Mouse (Mus musculus) midbrain, embryonic 13.5 days (tissue): ENCODE results near the gene Sdr39u1. TPM values are rescaled to one million over a fixed set of nuclear protein-coding genes. Genes with fewer than 3 reads are reported as not detected.
A peak's percentile ranks its signal among the peaks of the same experiment; 100 is the strongest.

ENCODE experiments used
- ATAC-seq: fragments of 200-750 bp; cut with Nextera tagmentation; 2 replicates; pipeline ENCODE4 v1.8.0; 2017; ENCODE audit warnings: mild to moderate bottlenecking, moderate TSS enrichment, moderate library complexity
- H3K27ac ChIP-seq: fragments of 300-500 bp; sonication (generic); 2 replicates; pipeline ENCODE4 v1.5.1; 2015; ENCODE audit warnings: inconsistent platforms, mild to moderate bottlenecking, moderate library complexity
- H3K27me3 ChIP-seq: fragments of 300-500 bp; sonication (generic); 2 replicates; pipeline ENCODE4 v1.6.1; 2015; ENCODE audit warnings: mild to moderate bottlenecking, inconsistent platforms
- H3K36me3 ChIP-seq: fragments of 300-500 bp; sonication (generic); 2 replicates; pipeline ENCODE4 v1.6.1; 2015; ENCODE audit warnings: mild to moderate bottlenecking, inconsistent platforms
- H3K4me1 ChIP-seq: fragments of 300-500 bp; sonication (generic); replicated peaks from 2 replicates; pipeline ENCODE4 v1.6.1; 2015; ENCODE audit warnings: inconsistent platforms
- H3K4me2 ChIP-seq: fragments of 300-500 bp; sonication (generic); replicated peaks from 2 replicates; pipeline ENCODE4 v1.6.1; 2015; ENCODE audit warnings: moderate library complexity, mild to moderate bottlenecking, inconsistent platforms
- H3K4me3 ChIP-seq: fragments of 300-500 bp; sonication (generic); replicated peaks from 2 replicates; pipeline ENCODE4 v1.5.1; 2015; ENCODE audit warnings: mild to moderate bottlenecking, inconsistent platforms
- H3K9ac ChIP-seq: fragments of 300-500 bp; sonication (generic); replicated peaks from 2 replicates; pipeline ENCODE4 v1.6.1; 2015; ENCODE audit warnings: mild to moderate bottlenecking, inconsistent platforms
- H3K9me3 ChIP-seq: fragments of 300-500 bp; sonication (generic); 2 replicates; pipeline ENCODE4 v1.6.1; 2016; ENCODE audit warnings: mild to moderate bottlenecking, inconsistent platforms
- WGBS: fragments of 180-500 bp; shearing (Covaris S2); methylation state at CpG from one replicate; pipeline ENCODE4 v1.1.7; 2015; 5-methylcytosine and 5-hydroxymethylcytosine counted together
- polyA plus RNA-seq: library from polyadenylated mRNA; unstranded; fragments of >200 nt; fragmentation: Nextera tagmentation; extraction: Ambion mirVana; gene quantifications from 2 replicates; pipeline ENCODE4 v1.2.1, GENCODE M21; 2015

Gene Sdr39u1
- polyA plus RNA-seq, 1 experiment from 2014 or later = 89.4 TPM

DNA sequence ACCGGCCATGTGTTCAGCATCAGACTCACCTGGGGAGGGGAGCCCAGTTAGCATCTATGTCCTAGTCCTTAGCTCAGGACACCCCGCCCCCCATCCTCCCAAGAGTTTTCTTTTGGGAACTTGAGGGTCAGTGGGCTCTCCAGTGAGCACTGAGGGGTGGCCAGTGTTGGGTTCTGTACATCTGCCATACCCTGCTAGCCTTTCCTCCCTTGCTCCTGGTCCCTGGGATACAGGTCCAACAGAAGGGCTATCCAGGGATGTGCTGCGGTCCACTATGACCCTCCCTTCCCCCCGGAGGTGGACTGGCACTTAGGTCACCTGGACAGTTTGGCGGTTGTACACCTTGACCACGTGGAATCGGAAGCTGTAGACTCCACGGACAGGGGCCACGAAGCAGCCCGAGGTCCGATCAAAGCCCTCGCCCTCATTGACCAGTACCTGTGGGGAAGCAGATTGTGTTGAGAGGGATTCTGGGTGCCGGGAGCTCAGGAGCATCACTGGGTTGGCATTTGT is 16.9 kb downstream of the Sdr39u1 start:
- Histone ChIP-seq H3K9ac (no peak overlapping the region), H3K4me1 (peaks cover 27% of the 10 kb centered on the region), H3K4me3 (no peak overlapping the region), H3K27ac (no peak overlapping the region), H3K27me3 (no peaks in the 10 kb centered on the region), H3K4me2 (no peak overlapping the region), H3K36me3 (peaks cover 19% of the 10 kb centered on the region), H3K9me3 (no peaks in the 10 kb centered on the region)
- 96% methylated on average over 13 of the region's 13 CpGs for WGBS
- ATAC-seq = no peak

DNA sequence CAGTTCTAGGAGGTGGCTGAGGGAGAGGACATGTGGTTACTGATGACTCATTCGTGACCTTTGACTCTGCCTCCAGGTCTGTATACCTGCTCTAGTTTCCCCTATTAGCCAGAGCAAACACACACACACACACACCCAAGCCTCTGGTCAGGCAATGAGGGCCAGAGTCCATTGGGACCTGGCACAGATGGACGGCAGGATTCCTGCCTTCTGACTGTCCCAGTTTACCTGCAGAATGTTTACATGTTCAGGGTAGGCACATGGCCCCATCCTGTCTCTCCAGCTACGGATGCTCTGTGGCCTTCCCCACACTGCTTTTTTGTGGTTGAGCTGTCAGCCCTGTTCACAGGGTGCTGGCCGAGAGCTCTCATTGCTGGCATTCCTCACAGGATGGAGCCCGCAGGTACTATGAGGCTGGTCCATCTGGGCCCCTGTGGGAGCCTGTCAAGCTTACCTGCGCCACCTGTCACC is 17.9 kb downstream of the Sdr39u1 start:
- Histone ChIP-seq H3K4me2 (no peak overlapping the region), H3K36me3 (peaks cover 9% of the 10 kb centered on the region), H3K4me1 (peaks cover 27% of the 10 kb centered on the region), H3K9me3 (no peaks in the 10 kb centered on the region), H3K4me3 (no peak overlapping the region), H3K27me3 (no peaks in the 10 kb centered on the region), H3K27ac (no peak overlapping the region), H3K9ac (no peak overlapping the region)
- WGBS = 72% methylated on average over 6 of the region's 6 CpGs
- no peak for ATAC-seq

DNA sequence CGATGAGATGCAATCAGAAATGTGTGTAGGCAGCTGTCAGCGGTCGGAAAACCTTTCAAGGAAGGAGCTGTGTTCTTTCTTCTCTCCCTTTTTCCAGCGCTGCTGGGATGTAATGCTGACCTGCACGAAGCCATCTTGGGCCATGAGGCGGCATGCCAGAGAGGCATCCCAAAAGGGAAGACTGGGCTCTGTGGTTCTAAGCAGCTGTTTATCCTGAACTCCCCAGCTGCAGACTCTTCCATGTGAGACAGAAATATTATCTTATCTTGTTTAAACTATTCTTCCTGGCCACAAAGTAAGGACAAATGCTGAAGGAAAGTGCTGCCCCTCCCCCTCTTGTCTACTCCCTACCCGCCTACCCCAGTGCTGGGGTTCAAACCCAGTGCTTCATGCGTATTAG is 19.1 kb downstream of the Sdr39u1 start:
- WGBS = 85% methylated on average over 8 of the region's 8 CpGs
- Histone ChIP-seq H3K27ac (no peak overlapping the region), H3K9me3 (no peaks in the 10 kb centered on the region), H3K4me3 (no peak overlapping the region), H3K27me3 (no peaks in the 10 kb centered on the region), H3K9ac (no peak overlapping the region), H3K36me3 (no peaks in the 10 kb centered on the region), H3K4me1 (peaks cover 18% of the 10 kb centered on the region), H3K4me2 (no peak overlapping the region)
- ATAC-seq = no peak

DNA sequence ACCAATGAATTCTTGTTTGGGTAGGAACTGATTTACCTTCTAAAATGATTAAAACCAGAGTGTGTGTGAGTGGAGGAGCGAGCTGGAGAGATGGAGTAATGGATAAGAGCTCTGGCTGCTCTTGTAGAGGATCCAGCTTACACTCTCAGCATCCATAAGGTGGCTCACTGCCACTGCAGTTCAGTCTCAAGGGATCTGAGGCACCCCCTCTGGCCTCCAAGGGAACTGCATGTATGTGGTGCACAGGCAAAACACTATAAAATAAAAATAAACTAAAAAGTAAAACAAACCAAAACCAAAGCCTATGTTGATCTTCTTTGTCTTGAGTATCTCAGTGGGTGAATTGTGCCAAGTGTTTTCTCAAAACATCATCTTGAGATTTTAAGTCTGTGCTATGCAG is 20.5 kb downstream of the Sdr39u1 start:
- ATAC-seq = no peak
- no peaks in the 10 kb centered on the region for H3K36me3 ChIP-seq
- H3K27ac ChIP-seq = no peak overlapping the region
- H3K4me3 ChIP-seq = no peak overlapping the region
- H3K4me1 ChIP-seq = peaks cover 9% of the 10 kb centered on the region
- H3K27me3 ChIP-seq = no peaks in the 10 kb centered on the region
- H3K4me2 ChIP-seq = no peak overlapping the region
- no peak overlapping the region for H3K9ac ChIP-seq
- WGBS = 34% methylated on average over 1 of the region's 1 CpGs
- H3K9me3 ChIP-seq = no peaks in the 10 kb centered on the region

DNA sequence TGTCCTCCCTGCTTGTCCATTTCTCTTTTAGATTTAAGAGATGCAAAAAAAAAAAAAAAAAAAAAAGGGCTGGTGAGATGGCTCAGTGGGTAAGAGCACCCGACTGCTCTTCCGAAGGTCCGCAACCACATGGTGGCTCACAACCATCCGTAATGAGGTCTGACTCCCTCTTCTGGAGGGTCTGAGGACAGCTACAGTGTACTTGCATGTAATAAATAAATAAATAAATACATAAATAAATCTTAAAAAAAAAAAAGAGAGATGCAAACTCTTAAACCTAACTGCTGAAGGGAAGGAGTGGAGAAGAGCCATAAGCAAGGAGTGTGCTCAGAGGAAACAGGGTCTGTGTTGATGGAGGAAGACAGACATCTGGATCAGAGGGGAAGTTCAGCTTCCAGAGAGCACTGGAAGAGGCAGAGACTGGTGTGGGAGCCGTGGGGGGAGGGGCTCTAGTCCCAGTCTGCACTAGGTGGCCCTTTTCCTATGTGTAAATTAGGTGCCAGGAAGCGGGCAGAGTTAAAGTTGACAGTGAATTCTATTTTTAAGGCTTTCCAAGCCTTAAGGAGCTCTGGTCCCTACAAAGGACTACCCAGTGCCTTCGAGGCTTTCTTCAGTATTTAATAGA is 21.7 kb downstream of the Sdr39u1 start:
- no peak overlapping the region for H3K9ac ChIP-seq
- H3K4me2 ChIP-seq = no peak overlapping the region
- H3K27ac ChIP-seq = no peak overlapping the region
- ATAC-seq = no peak
- H3K4me3 ChIP-seq = no peak overlapping the region
- H3K4me1 ChIP-seq = peaks cover 7% of the 10 kb centered on the region
- H3K36me3 ChIP-seq = no peaks in the 10 kb centered on the region
- WGBS = 40% methylated on average over 7 of the region's 7 CpGs
- no peaks in the 10 kb centered on the region for H3K9me3 ChIP-seq
- no peaks in the 10 kb centered on the region for H3K27me3 ChIP-seq

DNA sequence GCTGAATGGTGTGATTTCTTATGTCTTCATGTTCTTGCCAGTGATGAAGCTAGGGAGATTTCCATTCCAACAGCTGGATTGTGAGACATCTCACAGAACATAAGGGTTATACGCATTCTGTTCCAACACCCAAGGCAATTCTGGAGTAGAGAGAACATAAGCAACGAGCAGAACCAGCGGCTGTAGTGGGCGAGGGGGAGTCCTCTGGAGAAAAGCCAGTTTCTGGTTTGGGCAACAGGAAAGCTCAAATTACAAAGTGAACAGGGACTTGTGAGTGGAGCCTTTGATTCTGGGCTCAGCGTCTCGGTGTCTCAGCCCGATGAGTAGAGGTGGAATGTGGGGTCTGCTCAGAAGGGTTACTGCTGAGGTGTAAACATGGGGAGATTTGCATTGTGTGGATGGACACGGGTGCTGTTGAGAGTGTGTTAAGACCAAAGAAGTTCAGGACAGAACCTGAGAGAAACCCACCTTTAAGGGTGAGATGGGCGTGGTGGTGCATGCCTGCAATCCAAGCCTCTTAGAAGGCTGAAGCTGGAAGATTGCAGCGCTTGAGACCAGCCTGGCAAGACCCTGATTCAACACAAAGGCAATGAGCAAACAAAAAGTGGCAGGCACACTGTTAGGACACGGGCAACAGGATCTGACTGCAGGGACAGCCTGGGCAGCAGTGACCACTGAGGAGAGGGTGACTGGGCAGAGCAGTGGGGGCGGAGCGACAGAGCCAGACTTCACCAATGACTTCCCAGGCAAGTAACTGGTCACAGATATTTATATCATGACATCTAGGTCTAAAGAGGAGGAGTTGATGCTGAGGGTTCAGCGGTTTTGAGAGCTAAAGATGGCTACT is 22.4 kb downstream of the Sdr39u1 start:
- Histone ChIP-seq H3K4me1 (peaks cover 11% of the 10 kb centered on the region), H3K4me3 (no peak overlapping the region), H3K36me3 (peaks cover 7% of the 10 kb centered on the region), H3K27me3 (no peaks in the 10 kb centered on the region), H3K27ac (no peak overlapping the region), H3K9ac (no peak overlapping the region), H3K9me3 (no peaks in the 10 kb centered on the region), H3K4me2 (no peak overlapping the region)
- no peak for ATAC-seq
- WGBS = 41% methylated on average over 14 of the region's 14 CpGs

DNA sequence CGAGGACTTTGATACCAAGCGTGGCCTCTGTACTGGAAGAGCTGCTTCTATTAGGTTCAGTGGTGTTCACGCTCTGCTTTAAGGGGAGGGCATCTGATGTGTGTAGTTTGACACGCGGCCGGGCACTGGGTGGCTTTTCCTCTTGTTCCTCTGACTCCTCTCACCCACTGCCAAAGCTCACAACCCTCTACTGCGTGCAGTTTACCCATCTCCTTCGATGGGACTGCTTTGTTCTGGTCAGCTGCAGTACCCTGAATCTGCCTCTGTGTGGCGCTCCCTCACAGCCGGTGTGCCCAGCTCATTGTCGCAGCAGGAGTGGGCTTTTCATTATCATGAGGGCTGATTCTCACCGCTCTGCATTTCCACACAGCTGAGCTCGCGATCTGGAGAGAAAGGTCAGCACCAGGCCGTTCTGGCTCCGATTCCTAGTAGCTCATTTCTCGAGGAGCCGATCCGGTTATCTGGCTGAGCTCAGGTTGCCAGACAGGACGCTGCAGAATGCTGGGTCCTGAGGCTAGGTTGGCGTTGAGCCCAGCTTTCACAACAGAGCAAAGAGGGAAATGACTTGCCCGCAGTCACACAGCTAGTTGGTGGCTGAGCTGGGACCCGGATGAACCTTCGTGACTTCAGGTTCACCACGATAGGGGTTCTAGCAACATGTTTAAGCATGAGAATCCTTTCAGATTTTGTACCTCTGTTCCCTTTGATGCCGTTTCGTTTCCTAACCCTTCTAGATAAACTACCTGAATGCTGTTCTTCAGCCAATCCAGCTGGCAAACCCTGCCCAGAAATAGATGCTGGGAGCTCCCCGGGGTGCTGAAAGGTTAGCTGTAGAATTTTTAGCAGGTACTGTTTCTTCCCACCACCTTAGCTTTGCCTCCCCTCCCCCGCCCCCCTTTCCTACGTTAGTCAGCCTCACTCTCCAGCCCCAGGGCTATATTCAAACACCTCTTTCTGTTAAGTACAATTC is 26.1 kb downstream of the Sdr39u1 start:
- peak overlapping the region; percentile 45 for H3K27ac ChIP-seq
- H3K36me3 ChIP-seq = peaks cover 44% of the 10 kb centered on the region

DNA sequence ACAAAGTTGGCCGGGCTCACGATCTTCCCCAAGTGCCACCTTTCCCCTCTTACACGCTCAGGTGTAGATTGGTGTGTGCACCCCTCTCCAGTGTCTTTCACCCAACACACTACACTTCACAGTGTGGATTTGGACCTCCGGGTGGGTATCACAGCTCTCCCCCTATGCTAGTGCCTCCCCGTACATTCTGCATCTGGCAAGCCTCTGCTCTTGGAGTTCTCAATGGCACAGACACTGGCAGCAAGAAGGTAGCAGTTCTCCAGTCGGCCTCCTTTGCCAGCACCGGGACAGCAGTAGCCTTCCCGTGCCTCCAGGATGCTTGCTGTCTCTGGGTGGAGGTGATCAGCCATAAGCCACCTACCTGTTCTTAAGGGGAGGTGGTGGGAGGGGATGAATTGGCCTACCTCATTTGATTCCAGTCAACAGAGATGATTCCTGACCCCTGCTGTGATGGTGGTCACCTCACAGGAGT is 26.8 kb downstream of the Sdr39u1 start:
- H3K4me1 ChIP-seq = peaks cover 11% of the 10 kb centered on the region
- H3K4me3 ChIP-seq = no peak overlapping the region
- WGBS = 89% methylated on average over 8 of the region's 8 CpGs
- ATAC-seq = peak; percentile 44; the same call in 1 of the 2 replicates
- peak overlapping the region; percentile 45 for H3K27ac ChIP-seq
- H3K27me3 ChIP-seq = no peaks in the 10 kb centered on the region
- H3K4me2 ChIP-seq = peak overlapping the region; percentile 25; the same call in 1 of the 2 replicates
- H3K36me3 ChIP-seq = peaks cover 51% of the 10 kb centered on the region
- no peaks in the 10 kb centered on the region for H3K9me3 ChIP-seq
- peak overlapping the region; percentile 47; the same call in 1 of the 2 replicates for H3K9ac ChIP-seq

More for the DNA sequence above, 26.1 kb downstream of the Sdr39u1 start:
- 15% methylated on average over 30 of the region's 30 CpGs for WGBS
- H3K9me3 ChIP-seq = no peaks in the 10 kb centered on the region
- peak overlapping the region; percentile 25 for H3K4me2 ChIP-seq
- H3K9ac ChIP-seq = peak overlapping the region; percentile 47; the same call in 1 of the 2 replicates
- H3K4me1 ChIP-seq = peaks cover 11% of the 10 kb centered on the region
- H3K27me3 ChIP-seq = no peaks in the 10 kb centered on the region
- peak overlapping the region; percentile 17 for H3K4me3 ChIP-seq
- peak; percentile 77 for ATAC-seq

DNA sequence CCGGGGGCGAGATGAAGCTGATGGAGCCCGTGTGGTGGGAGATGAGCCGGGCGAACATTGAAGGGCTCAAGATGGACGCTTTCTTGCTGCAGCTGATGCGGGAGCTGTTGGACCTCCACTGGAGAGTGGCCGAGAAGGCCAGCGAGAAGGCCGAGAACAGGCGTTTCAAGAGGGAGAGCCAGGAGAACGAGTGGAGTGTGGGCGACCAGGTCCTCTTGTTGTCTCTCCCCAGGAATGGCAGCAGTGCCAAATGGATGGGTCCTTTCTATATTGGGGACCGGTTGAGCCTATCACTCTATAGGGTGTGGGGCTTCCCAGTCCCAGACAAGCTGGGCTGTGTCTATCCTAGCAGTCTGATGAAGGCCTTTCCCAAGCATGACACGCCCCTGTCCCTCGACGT is 27.5 kb downstream of the Sdr39u1 start:
- H3K27ac ChIP-seq = no peak overlapping the region
- H3K4me3 ChIP-seq = no peak overlapping the region
- peaks cover 58% of the 10 kb centered on the region for H3K36me3 ChIP-seq
- no peaks in the 10 kb centered on the region for H3K27me3 ChIP-seq
- 88% methylated on average over 17 of the region's 17 CpGs for WGBS
- 0 out of 2 replicates have a peak overlapping the region, but pooled peaks have one; percentile 19 for H3K9ac ChIP-seq
- H3K4me2 ChIP-seq = no peak overlapping the region
- H3K9me3 ChIP-seq = no peaks in the 10 kb centered on the region
- H3K4me1 ChIP-seq = peaks cover 15% of the 10 kb centered on the region
- ATAC-seq = peak; percentile 31; the same call in 1 of the 2 replicates

DNA sequence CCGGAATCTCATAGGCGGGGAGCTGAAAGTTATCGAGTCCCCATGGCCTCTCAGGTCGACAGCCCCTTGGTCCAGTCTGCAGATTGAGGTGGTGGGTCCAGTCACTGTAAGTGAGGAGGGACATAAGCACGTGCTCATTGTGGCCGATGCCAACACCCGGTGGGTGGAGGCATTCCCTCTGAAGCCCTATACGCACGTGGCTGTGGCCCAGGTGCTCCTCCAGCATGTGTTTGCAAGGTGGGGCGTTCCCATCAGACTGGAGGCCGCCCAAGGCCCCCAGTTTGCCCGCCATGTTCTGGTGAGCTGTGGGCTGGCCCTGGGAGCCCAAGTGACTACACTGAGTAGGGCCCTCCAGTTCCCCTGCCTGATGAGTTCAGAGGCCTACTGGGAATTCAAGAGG is 28.1 kb downstream of the Sdr39u1 start:
- ATAC-seq = no peak
- Histone ChIP-seq H3K4me2 (no peak overlapping the region), H3K9ac (no peak overlapping the region), H3K4me3 (no peak overlapping the region), H3K27me3 (no peaks in the 10 kb centered on the region), H3K27ac (no peak overlapping the region), H3K4me1 (peaks cover 15% of the 10 kb centered on the region), H3K36me3 (peaks cover 58% of the 10 kb centered on the region), H3K9me3 (no peaks in the 10 kb centered on the region)
- WGBS = 90% methylated on average over 11 of the region's 12 CpGs

DNA sequence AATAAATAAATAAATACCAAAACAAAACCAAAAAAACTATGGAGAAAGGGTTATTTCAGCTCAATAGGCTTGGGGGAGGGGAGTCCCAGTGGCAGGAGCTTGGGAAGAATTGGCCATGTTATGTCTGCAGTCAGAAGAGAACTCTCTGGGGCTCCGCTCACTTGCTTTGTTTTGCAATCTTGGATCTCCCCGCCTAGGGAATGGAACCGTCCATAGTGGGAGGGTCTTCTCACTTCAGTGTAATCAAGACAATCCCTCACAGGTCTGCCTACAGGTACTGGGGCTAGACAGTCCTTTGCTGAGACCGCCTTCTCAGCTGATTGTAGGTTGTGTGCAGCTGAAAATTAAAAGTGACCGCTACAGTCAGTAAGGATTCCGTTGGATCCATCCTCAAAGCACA is 30.6 kb downstream of the Sdr39u1 start:
- no peak for ATAC-seq
- H3K9ac ChIP-seq = no peak overlapping the region
- peaks cover 15% of the 10 kb centered on the region for H3K4me1 ChIP-seq
- no peaks in the 10 kb centered on the region for H3K27me3 ChIP-seq
- peaks cover 83% of the 10 kb centered on the region for H3K36me3 ChIP-seq
- no peak overlapping the region for H3K27ac ChIP-seq
- H3K4me3 ChIP-seq = no peak overlapping the region
- H3K9me3 ChIP-seq = no peaks in the 10 kb centered on the region
- WGBS = 97% methylated on average over 6 of the region's 6 CpGs
- no peak overlapping the region for H3K4me2 ChIP-seq
